Mouse (Mus musculus): ENCODE results near the gene Herc3.
"Not testable (repeated sequence)": the region's sequence is repeated elsewhere in the genome, so short reads cannot be mapped to it uniquely, and the experiment has no call there.

Herc3 gene

GRCm38 (mm10) chr6:58831232-58832009, at the start of gene Herc3:
Gene Herc3 (plus strand): TSS chr6:58831465.
- peak; percentile 81 to 83 for DNase-seq

GRCm38 (mm10) chr6:58801394-58801793, 29.9 kb upstream of the Herc3 start:
- no peak for DNase-seq

- no peak for DNase-seq
These were observed 16.9 kb upstream of the Herc3 start for GRCm38 (mm10) chr6:58814381-58814780.

- not testable (repeated sequence) for DNase-seq
These were observed 14.2 kb upstream of the Herc3 start for GRCm38 (mm10) chr6:58817037-58817436.

DNA sequence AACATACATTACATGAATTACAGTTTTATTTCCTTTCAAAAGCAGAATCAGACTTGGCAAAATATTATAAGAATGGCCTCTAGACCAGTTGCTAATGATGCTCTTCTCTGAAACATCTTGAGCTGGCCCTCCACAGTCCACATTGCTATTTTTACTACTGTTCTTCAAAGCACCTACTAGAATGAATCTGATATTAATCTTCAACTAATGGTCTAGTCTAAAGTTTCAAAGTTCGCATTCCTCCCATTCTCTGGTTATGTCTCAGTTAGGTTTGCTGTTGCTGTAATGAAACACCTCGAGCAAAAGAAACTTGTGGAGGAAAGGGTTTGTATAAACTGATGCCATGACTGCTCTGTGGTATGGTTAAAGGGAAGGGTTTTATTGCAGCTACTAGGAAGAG, 5.6 kb upstream of the Herc3 start:
- no peak for DNase-seq

- DNase-seq, result no peak
These were observed 5.2 kb upstream of the Herc3 start for GRCm38 (mm10) chr6:58826089-58826488.

DNA sequence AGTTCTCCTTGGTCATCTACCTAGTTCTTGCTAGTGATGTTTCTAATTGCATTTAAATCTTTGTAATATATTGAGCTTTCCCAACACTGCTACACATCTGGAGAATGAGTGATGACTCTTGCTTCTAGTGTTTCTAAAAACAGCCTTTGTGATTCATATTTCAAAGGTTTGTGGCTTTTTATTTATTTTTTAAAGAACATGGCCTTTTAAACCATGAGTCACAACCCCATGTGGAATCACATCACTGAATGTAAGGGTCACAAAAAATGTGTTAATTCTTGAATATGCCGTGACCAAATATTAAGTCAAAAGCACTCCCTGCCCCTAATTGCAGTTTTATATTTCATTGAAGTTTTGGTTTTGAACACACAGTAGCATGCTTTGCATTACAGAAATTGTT, 2.7 kb upstream of the Herc3 start:
- no peak for DNase-seq

DNA sequence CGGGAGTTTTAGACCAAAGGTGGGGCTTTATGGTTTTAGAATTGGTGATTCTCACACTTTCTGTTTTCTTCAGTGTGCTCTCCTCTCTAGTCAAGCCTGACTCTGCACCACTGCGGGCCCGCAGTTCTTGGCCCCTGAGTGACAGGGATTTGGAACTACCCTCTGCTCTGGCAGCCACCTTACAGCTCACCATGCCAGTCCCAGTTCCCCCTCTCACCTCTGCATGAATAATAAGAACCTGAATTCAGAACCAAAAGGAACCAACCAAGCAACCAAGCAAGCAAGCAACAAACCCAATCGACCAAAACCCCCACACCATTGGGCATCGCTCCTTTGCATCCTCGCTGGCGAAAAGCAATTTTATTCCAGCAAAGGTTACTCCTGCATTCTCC, 429 bp upstream of the Herc3 start:
- DNase-seq, result no peak

DNA sequence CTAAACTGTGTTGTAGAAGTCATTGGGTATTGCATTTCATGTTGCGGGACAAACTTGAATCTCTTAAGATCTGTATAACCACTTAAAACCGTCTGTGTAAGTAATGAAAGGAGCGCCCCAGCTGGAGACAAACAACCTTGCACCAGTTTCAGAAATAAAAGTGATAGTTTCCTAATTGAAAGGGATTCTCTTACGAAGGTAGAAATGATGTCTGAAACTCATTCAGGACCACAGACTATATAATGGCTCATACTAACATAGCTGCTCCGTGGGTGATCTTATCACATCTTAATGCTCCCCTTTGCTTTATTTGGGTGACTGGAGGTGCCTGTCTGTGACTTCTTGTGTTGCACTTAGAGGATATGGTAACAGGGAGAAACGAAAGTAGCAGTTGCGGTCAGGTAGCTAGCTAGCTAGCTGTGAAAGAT, 1.3 kb downstream of the Herc3 start:
- peak; percentile 50 to 51 for DNase-seq

DNA sequence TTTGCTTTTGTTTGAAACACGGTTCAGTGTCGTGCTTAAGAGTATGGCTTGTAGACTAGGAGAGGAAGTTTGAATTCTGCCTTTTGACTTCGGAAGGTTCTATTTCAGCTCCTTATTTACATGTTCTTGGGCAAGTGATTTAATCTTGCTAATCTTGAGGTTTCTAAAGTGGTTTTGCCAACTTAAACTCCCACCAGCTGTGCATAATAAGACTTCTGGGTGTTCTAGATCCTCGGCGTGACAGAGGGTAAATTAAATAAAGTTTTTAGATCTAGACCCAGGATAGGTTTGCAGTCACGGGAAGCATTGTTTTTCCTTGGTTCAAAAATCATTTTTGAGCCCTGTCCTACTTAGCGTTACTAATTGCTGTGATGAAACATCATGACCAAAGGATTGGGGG, 3.2 kb downstream of the Herc3 start:
- DNase-seq, result no peak

- no peak for DNase-seq
These were observed 4.3 kb downstream of the Herc3 start for GRCm38 (mm10) chr6:58835591-58835990.

- DNase-seq, result no peak
These were observed 5.2 kb downstream of the Herc3 start for GRCm38 (mm10) chr6:58836476-58836875.

GRCm38 (mm10) chr6:58837917-58838316, 6.7 kb downstream of the Herc3 start:
- no peak for DNase-seq

DNA sequence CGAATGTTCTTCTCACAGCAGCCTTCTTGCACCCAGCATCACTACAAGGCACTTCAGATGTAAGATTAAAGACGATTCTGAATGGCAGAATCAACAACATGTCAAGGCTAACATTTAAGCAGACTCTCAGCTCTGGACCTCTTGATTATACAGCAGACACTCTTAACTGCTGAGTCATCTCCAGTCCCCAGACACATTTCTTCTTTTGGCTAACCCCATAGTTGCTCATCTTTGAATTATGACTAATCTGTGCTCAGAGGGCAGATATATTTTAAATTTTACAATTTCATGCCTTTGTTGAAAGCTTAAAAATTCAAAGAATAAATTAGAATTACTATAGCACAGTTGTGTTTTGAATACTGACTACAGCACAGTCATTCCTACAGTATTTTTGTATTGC, 9.9 kb downstream of the Herc3 start:
- DNase-seq, result no peak

DNA sequence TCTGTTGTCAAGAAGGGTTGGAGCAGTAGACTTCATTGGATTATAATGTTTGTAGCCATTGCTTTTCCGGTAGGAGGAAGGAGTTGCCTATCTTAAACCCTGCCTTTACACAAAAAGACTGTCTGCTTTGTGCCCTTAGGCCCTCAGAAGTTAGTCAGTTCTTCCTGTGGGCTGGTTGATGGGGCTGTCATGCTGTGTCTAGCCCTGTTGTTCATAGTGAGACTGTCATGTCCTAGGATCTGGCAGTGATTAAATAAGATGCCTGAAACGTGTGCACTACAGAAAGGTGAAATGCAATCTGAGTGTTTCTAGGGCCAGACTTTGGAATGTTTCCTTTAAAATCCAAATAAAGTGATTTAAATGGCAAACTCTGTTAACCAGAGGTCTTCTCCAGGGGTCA, 10.9 kb downstream of the Herc3 start:
- DNase-seq, result no peak

DNA sequence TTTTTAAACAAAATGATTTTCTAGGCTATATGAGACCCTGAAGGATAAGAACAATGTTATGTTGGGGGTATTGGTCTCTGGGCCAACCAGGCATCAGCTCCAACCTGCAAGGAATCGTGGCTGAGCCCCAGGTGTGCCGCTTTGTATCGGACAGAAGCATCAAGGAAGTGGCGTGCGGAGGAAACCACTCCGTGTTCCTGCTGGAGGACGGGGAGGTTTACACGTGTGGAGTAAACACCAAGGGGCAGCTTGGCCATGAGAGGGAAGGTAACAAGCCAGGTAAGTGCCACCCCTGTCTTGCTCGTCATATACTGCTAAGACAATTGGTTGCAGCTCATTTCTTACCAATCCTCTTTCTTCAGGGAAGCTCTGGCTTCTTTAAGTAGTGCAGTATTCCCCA, 12.3 kb downstream of the Herc3 start:
- no peak for DNase-seq

DNA sequence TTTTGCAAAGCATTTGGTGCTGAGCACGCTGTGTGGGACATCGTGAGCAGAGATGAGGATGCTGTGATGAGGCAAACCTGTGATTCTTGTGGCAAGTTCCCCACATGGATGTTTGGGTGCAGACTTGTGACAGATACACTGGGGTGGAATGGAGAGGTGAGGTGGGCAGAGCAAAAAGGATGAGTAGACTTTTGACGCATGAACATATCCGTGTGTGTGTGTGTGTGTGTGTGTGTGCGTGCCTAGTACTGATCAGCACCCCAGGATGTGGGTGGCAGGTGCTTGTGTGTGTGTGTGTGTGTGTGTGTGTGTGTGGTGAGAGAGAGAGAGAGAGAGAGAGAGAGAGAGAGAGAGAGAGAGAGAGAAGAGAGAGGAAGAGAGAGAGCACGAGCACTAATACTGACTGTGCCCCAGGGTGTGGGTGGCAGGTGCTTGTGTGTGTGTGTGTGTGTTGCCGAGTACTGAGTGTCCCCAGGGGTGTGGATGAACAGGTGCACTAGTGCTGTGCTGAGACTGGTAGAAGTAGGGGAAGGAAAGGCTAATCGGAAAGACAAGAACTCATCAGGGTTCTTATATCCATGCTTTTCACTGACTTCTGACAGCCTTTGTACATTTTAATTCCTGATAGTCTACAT, 13.0 kb downstream of the Herc3 start:
- no peak for DNase-seq

DNA sequence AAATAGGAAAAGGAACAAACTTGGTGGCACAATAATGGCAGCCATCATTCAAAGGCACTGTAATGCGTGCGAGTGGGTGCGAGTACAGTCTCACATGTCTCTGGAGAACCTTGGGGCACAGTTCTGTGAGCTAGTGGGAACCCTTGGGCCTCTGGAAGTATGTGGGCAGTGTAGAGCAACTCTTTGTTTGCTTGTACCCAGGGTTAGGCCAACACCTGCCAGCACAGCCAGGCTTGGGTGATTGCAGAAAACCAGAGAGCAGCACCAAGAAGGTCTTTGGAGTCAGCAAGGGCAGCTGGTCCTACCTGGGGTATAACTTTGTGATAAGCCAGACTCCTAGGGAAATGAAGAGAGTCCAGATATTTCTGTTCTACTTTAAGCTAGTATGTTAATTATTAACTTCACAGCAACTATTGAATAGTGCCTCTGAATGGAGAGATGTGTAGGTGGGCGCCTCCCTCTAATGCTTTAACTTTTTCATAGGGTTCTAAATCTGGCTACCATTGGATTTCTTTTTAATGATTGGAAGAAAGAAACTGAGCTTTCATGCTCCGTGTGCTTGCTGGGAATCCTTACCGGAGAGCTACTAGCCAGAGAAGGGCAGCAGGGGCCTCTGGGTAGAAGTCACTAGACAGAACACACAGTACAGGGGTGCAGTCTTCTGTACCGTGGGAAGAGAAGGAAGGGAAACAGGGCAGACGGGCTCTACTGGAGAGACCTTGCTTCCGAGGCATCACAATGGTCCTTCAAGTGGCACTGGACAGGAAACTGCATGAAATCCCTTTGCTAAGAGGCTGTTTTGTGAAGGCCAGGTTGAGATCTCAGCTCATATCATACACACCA, 15.8 kb downstream of the Herc3 start:
- DNase-seq, result no peak

- DNase-seq, result no peak
These were observed 16.6 kb downstream of the Herc3 start for GRCm38 (mm10) chr6:58847836-58848235.

GRCm38 (mm10) chr6:58849356-58849755, 18.1 kb downstream of the Herc3 start:
- no peak for DNase-seq

DNA sequence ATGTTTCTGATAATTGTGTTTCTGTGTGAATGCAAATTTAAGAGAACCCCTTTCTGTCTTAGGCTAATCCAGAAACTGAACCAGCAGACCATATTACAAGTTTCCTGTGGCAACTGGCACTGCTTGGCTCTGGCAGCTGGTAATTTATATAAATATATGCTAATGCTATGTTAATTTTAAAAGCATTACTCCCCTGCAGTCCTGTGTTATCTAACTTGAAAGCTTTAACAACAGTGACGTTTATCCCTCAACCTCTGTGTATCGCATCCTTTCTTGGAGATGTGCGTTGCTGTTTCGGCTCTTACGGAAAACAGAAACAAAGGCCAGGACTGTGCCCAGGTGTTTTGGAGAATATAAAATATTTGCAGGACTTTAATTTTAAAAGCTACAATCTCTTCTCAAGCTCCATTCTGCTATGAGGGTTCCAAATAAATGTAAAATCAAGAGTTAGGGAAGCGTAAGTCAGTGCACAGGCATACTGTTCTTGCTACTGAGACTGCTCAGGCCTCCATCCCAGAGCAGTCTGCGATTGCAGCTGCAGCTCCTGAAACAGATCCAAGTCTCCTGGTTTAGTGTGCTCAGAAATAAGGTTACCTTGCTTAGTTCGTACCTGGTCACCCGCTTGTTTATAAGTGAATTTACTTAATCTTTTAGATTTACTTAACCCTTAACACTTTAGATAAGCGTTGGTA, 24.6 kb downstream of the Herc3 start:
- no peak for DNase-seq

GRCm38 (mm10) chr6:58856494-58856893, 25.2 kb downstream of the Herc3 start:
- no peak for DNase-seq

GRCm38 (mm10) chr6:58859517-58859916, 28.3 kb downstream of the Herc3 start:
- no peak for DNase-seq
